Mouse (Mus musculus): ENCODE results near the gene Tcf7l2. TPM values are rescaled to one million over a fixed set of nuclear protein-coding genes. Genes with fewer than 3 reads are reported as not detected.

Tcf7l2 gene
- total and polyA plus RNA-seq, 3 experiments: not detected

DNA sequence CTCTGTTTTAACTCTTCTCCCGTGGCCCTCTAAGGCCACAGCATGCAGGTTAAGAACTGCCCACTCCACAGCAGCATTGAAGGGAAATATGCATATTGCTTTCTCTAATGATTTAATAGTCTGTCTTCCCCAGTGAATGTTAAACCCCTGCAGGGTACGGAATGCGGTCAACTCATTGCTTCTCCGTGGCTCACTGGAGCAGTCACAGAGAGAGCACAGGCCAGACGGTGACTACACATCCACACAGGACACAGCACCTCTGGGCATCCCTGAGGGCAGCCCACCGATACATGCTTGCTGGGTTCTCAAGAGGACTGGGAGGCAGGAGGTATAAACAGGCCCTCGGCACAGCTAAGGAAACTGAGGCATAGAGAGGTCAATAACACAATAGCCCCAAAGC lies 35.3 kb upstream of the Tcf7l2 start:
- no peak overlapping the region for H3K27ac ChIP-seq (ENCODE audit: insufficient read depth, low read depth)
- dilution Hi-C loops (cut with MboI; ENCODE audit: extremely low pct_ligation_motif_present, extremely low pct_unique_long_range_greater_than_20kb, low sequenced_read_pairs) (no loop called here), in situ Hi-C loops (cut with MboI; ENCODE audit: low pct_ligation_motif_present, low pct_unique_long_range_greater_than_20kb, low sequenced_read_pairs) (no loop called here)
- no peak for TF ChIP-seq ZMIZ1 (IDR thresholded peaks at IDR 0.05; ENCODE audit: low read depth, low read length)
- no peak for TF ChIP-seq NELFE (IDR thresholded peaks at IDR 0.05; ENCODE audit: low read depth, low read length)
- no peak for TF ChIP-seq KAT2A (IDR thresholded peaks at IDR 0.05; ENCODE audit: insufficient replicate concordance, low read length)
- TF ChIP-seq BHLHE40 (IDR thresholded peaks at IDR 0.05; ENCODE audit: low read depth, low read length): no peak
- TF ChIP-seq CHD1 (IDR thresholded peaks at IDR 0.05; ENCODE audit: low read depth, low read length): no peak
- TF ChIP-seq TCF12 (IDR thresholded peaks at IDR 0.05; ENCODE audit: low read depth, low read length): no peak
- TF ChIP-seq ZKSCAN1 (IDR thresholded peaks at IDR 0.05; ENCODE audit: borderline replicate concordance, low read depth, low read length): no peak
- no peak overlapping the region for H3K9ac ChIP-seq (ENCODE audit: insufficient read depth, low read depth)
- H3K4me3 ChIP-seq (replicated peaks in 1 of 3; ENCODE audit: low read depth in 2 of 3, low read length in 2 of 3, poor library complexity in 1 of 3): no peak overlapping the region
- H3K4me1 ChIP-seq (ENCODE audit: control insufficient read depth in 1 of 2, insufficient read depth in 2 of 2): no peaks in the 10 kb centered on the region
- H3K27me3 ChIP-seq (replicated peaks): peaks cover 2% of the 10 kb centered on the region
- no peak for DNase-seq (ENCODE audit: extremely low read depth)
- H3K9me3 ChIP-seq (replicated peaks; ENCODE audit: low read length): no peaks in the 10 kb centered on the region
- H3K79me2 ChIP-seq (replicated peaks; ENCODE audit: control insufficient read depth, extremely low read depth, insufficient read depth, poor library complexity, severe bottlenecking): no peaks in the 10 kb centered on the region
- no peak overlapping the region for H3K4me2 ChIP-seq (ENCODE audit: insufficient read depth, low read depth, poor library complexity, severe bottlenecking)
- no peaks in the 10 kb centered on the region for H3K36me3 ChIP-seq (replicated peaks in 1 of 2; ENCODE audit: control insufficient read depth in 1 of 2, insufficient read depth in 1 of 2, low read length in 1 of 2)

DNA sequence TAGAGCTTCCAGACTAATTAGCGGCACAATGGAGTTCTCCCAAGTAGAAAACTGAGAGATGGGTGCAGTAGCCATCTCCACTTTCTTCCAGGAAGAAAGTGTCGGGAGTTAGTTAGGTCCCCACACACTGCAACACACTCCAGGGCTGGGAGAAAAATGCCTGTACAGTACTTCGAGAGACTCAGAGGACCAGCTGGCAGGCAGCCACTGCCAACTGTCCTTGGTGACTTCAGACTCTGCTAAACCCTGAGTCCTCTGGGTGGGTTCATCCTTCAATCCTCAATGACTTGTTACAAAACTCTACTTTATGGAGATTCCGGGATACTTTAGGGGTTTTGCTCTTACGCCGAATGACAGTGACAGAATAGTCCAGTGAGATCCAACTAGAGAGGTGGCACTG lies 34.8 kb upstream of the Tcf7l2 start:
- no peak for TF ChIP-seq SIN3A (IDR thresholded peaks at IDR 0.05; ENCODE audit: low read length)
- no peak for TF ChIP-seq POLR2A (IDR thresholded peaks at IDR 0.05; ENCODE audit: low read depth, low read length)
- TF ChIP-seq RCOR1 (conservative IDR thresholded peaks at IDR 0.05; ENCODE audit: low read depth, low read length): no peak
- no peak for TF ChIP-seq RAD21 (IDR thresholded peaks at IDR 0.05; ENCODE audit: low read depth, low read length)
- no peak for TF ChIP-seq NRF1 (IDR thresholded peaks at IDR 0.05; ENCODE audit: low read depth, low read length)
- no peak for TF ChIP-seq POLR2AphosphoS2 (IDR thresholded peaks at IDR 0.05; ENCODE audit: low read depth, low read length)
- TF ChIP-seq ZNF384 (IDR thresholded peaks at IDR 0.05; ENCODE audit: low read depth, low read length): no peak
- TF ChIP-seq TBP (conservative IDR thresholded peaks at IDR 0.05; ENCODE audit: low read depth, low read length): no peak
- TF ChIP-seq MAFK (IDR thresholded peaks at IDR 0.05; ENCODE audit: insufficient replicate concordance, low read length): no peak
- no peak for TF ChIP-seq PAX5 (IDR thresholded peaks at IDR 0.05; ENCODE audit: low read length)
- no peak for TF ChIP-seq GABPA (IDR thresholded peaks at IDR 0.05; ENCODE audit: insufficient replicate concordance, low read depth, low read length)
- dilution Hi-C loops (cut with MboI; ENCODE audit: extremely low pct_ligation_motif_present, extremely low pct_unique_long_range_greater_than_20kb, low sequenced_read_pairs): no loop called here

More for the DNA sequence above, 34.8 kb upstream of the Tcf7l2 start:
- in situ Hi-C loops (cut with MboI; ENCODE audit: low pct_ligation_motif_present, low pct_unique_long_range_greater_than_20kb, low sequenced_read_pairs): no loop called here
- H3K4me1 ChIP-seq (ENCODE audit: control insufficient read depth in 1 of 2, insufficient read depth in 2 of 2): no peaks in the 10 kb centered on the region
- no peak overlapping the region for H3K4me3 ChIP-seq (replicated peaks in 1 of 3; ENCODE audit: low read depth in 2 of 3, low read length in 2 of 3, poor library complexity in 1 of 3)
- H3K79me2 ChIP-seq (replicated peaks; ENCODE audit: control insufficient read depth, extremely low read depth, insufficient read depth, poor library complexity, severe bottlenecking): no peaks in the 10 kb centered on the region
- H3K36me3 ChIP-seq (replicated peaks in 1 of 2; ENCODE audit: control insufficient read depth in 1 of 2, insufficient read depth in 1 of 2, low read length in 1 of 2): no peaks in the 10 kb centered on the region
- no peak overlapping the region for H3K9ac ChIP-seq (ENCODE audit: insufficient read depth, low read depth)
- no peak overlapping the region for H3K4me2 ChIP-seq (ENCODE audit: insufficient read depth, low read depth, poor library complexity, severe bottlenecking)
- H3K27ac ChIP-seq (ENCODE audit: insufficient read depth, low read depth): no peak overlapping the region
- H3K27me3 ChIP-seq (replicated peaks): peaks cover 2% of the 10 kb centered on the region
- no peaks in the 10 kb centered on the region for H3K9me3 ChIP-seq (replicated peaks; ENCODE audit: low read length)
- no peak for DNase-seq (ENCODE audit: extremely low read depth)

Data from CH12.LX (cell line).